Mouse (Mus musculus) spleen, adult 2 months (tissue): ENCODE data around the gene Naxd. TPM values are rescaled to one million over a fixed set of nuclear protein-coding genes. Genes with fewer than 3 reads are reported as not detected.

Source experiments
- DNase-seq, 2 experiments: peaks; one replicate each; pipeline versions ENCODE4 v3.0.0 to v3.0.0-alpha.2; 2012 to 2021; ENCODE audit warnings: low spot score in 2 of 2, low read depth in 1 of 2
- H3K27ac ChIP-seq: fragments of 200-500 bp; 2 replicates; pipeline ENCODE4 v1.5.1; 2012; ENCODE audit warnings: low read length, inconsistent platforms; ENCODE audit not compliant: insufficient read depth
- H3K27me3 ChIP-seq: fragments of 200-500 bp; 2 replicates; pipeline ENCODE4 v1.6.1; 2012; ENCODE audit warnings: mild to moderate bottlenecking, moderate library complexity, low read length, inconsistent platforms; ENCODE audit not compliant: control insufficient read depth, insufficient read depth
- H3K36me3 ChIP-seq: fragments of 200-500 bp; 2 replicates; pipeline ENCODE4 v1.6.1; 2012; ENCODE audit warnings: mild to moderate bottlenecking, low read length, inconsistent platforms; ENCODE audit not compliant: control insufficient read depth, insufficient read depth
- H3K4me1 ChIP-seq: fragments of 200-500 bp; 2 replicates; pipeline ENCODE4 v1.6.1; 2011; ENCODE audit warnings: inconsistent platforms; ENCODE audit not compliant: control insufficient read depth, insufficient read depth, insufficient read length
- H3K4me3 ChIP-seq: fragments of 200-500 bp; 2 replicates; pipeline ENCODE4 v1.5.1; 2011; ENCODE audit warnings: mild to moderate bottlenecking, inconsistent platforms; ENCODE audit not compliant: insufficient read depth, insufficient read length; ENCODE audit errors: extremely low read depth
- CTCF ChIP-seq: fragments of 200-500 bp; IDR thresholded peaks from 2 replicates; pipeline ENCODE4 v1.5.1; 2011; ENCODE audit warnings: mild to moderate bottlenecking, inconsistent platforms; ENCODE audit not compliant: insufficient read depth, insufficient read length, insufficient replicate concordance; ENCODE audit errors: extremely low read depth
- POLR2A ChIP-seq: fragments of 200-500 bp; IDR thresholded peaks from 2 replicates; pipeline ENCODE4 v1.6.1; 2011; ENCODE audit warnings: low read depth, low read length, inconsistent platforms
- WGBS: fragments of 180-500 bp; shearing (Covaris S2); methylation state at CpG from one replicate; pipeline ENCODE4 v1.1.7; 2018; 5-methylcytosine and 5-hydroxymethylcytosine counted together
- polyA plus RNA-seq: library from polyadenylated mRNA; depleted of rRNA; stranded (reverse); fragments of >200 nt; gene quantifications from 2 replicates; pipeline ENCODE4 v1.2.3, GENCODE M21; 2012

The Naxd gene
- polyA plus RNA-seq, 1 experiment, result 61.6 TPM

DNA sequence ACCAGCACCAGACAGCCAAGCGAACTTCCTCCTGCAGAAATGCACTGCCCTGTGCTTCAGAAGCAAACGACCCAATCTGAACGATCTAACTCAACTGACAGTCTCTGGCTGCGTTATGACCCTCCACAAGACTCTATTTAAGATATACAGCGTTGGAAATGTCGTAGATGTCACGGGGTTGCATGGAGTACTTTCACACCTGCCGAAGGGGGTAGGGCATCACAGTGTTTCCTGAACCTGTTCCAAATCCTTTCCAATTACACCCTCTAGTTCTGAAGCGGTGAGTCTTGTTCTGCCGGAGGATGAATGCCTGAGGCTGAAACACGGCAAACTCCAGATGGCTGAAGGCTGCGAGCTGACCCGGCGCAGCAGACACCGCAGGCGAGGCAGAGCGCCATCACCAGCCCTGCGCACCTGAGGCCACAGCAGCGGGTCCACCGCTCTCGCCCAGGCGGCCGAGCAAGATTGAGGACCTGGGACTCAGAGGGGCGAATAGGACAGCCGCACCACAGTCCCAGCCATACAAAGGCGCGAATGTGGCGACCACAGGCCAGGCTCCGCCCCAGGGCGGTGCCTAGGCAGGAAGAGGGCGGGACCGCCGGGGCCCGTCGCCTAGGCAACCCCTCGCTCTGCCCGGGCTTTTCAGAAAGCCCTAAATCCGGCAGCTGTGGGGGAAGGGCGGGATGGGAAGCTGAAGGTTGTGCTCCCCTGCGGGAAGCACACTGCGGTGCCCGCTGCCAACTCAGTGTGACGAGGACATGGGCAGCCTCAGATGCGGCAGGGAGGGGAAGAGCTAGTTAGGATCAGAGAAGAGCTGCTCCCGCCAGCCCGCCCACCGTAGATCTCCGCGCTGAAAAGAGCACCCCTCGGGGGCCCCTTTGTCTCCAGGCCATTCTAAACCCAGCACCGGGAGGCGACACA is 57.8 kb downstream of the Naxd start, which contains the start of gene Ing1:
Gene Ing1 (plus strand): TSS at position 773 of the 921 bp plus-strand sequence.
- peak; percentile 91 to 96 for DNase-seq
- H3K4me3 ChIP-seq, result peak within 1 kb of the TSS; percentile 84
- WGBS, result under 1% methylated on average over 47 of the region's 52 CpGs
- H3K27ac ChIP-seq, result peak within 1 kb of the TSS; percentile 98
- no peaks in the 10 kb centered on the region for H3K27me3 ChIP-seq
- peaks cover 8% of the 10 kb centered on the region; the same call in 1 of the 2 replicates for H3K4me1 ChIP-seq
- TF ChIP-seq POLR2A, result peak; percentile 87
- TF ChIP-seq CTCF, result no peak
- no peaks in the 10 kb centered on the region for H3K36me3 ChIP-seq

DNA sequence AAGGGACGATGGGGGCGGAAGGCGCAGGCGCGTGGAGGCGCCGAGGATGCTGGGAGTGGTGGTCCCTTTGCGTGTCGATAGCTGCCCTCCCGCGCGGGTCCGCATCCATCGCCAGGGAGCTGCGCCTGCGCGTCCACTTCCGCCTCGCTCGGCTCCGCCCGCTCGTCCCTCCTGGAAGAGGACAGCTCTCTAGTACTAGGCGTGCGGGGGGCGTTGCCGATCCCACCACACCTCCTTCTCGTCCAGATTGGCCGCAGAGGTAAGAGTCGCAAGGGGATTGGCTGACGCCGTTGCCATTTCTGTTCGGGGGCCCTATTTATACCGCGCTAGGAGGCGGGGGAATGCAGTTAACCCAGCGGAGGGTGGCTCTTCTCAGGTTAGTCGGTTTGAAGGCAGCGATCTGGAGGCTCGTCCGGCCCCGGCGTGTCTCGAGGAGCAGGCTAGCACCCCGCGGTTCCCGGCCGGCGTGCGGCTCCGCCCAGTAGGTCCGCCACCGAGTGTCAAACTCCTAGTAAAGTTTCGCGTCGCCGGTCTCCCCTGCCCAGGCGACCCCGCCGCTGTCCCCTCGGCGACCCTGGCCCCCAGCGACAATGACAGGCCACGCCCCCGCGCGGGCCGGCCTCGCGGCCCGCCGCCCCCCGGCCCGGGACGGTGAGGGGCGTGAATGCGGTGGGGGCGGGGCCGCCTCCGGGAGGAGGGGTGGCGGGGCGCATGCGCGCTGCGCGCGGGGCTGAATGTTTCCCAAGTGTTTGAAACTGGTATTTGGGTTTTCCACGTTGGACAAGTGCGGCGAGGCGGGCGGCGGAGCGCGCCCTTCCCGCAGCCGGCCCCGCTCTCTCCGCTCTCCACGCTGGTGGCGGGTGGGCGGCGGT is 58.6 kb downstream of the Naxd start:
- peak; percentile 97 to 99 for DNase-seq
- peak overlapping the region; percentile 98 for H3K27ac ChIP-seq
- peak; percentile 95 for TF ChIP-seq POLR2A
- no peak for TF ChIP-seq CTCF
- H3K36me3 ChIP-seq, result no peaks in the 10 kb centered on the region
- peak overlapping the region; percentile 84 for H3K4me3 ChIP-seq
- under 1% methylated on average over 97 of the region's 103 CpGs for WGBS
- no peaks in the 10 kb centered on the region for H3K27me3 ChIP-seq
- peaks cover 8% of the 10 kb centered on the region; the same call in 1 of the 2 replicates for H3K4me1 ChIP-seq

- Histone ChIP-seq H3K27ac (peak overlapping the region; percentile 98), H3K27me3 (no peaks in the 10 kb centered on the region), H3K4me1 (peaks cover 8% of the 10 kb centered on the region; the same call in 1 of the 2 replicates), H3K36me3 (peaks cover 3% of the 10 kb centered on the region), H3K4me3 (peak overlapping the region; percentile 74)
- TF ChIP-seq POLR2A, result no peak; the same call in 1 of the 2 replicates
- no peak for TF ChIP-seq CTCF
- peak; percentile 29 to 60 for DNase-seq
- WGBS, result under 1% methylated on average over 82 of the region's 85 CpGs
Measured at GRCm38 (mm10) chr8:11556691-11557423, 59.6 kb downstream of the Naxd start.

DNA sequence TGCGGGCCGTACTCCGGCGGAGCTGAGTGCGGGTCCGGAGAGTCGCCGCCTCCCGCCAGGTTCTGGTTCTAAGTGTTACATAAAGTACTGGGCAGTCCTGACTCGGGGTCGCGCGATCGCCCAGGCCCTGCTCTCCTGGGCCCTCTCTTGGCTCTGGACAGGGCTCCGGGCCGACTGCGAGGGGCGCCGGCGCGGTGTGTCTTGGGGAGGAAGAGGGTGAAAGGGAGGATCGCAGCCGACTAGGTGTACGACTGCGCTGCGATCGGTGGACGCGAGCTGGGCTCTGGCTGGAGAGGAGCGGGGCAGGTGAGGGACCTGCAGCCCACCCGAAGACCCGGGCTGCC is 60.1 kb downstream of the Naxd start:
- H3K36me3 ChIP-seq, result peaks cover 6% of the 10 kb centered on the region
- peak overlapping the region; percentile 98 for H3K27ac ChIP-seq
- peak overlapping the region; percentile 74 for H3K4me3 ChIP-seq
- peaks cover 8% of the 10 kb centered on the region; the same call in 1 of the 2 replicates for H3K4me1 ChIP-seq
- no peaks in the 10 kb centered on the region for H3K27me3 ChIP-seq
- no peak for TF ChIP-seq POLR2A
- no peak for TF ChIP-seq CTCF
- under 1% methylated on average over 32 of the region's 32 CpGs for WGBS
- peak; percentile 9 to 41 for DNase-seq

GRCm38 (mm10) chr8:11557768-11558629 is 60.7 kb downstream of the Naxd start:
- Histone ChIP-seq H3K4me3 (peak overlapping the region; percentile 98), H3K27ac (peak overlapping the region; percentile 98), H3K4me1 (peaks cover 8% of the 10 kb centered on the region; the same call in 1 of the 2 replicates), H3K36me3 (peaks cover 6% of the 10 kb centered on the region), H3K27me3 (no peaks in the 10 kb centered on the region)
- TF ChIP-seq CTCF, result no peak
- peak; percentile 100 for TF ChIP-seq POLR2A
- under 1% methylated on average over 67 of the region's 67 CpGs for WGBS
- DNase-seq, result peak; percentile 95 to 98
